Mouse (Mus musculus): Measurements from ENCODE around the gene Ccdc91. TPM values are rescaled to one million over a fixed set of nuclear protein-coding genes. Genes with fewer than 3 reads are reported as not detected.
A peak's percentile ranks its signal among the peaks of the same experiment; 100 is the strongest.

Ccdc91 gene
- total and polyA plus RNA-seq, 3 experiments: 12.0 to 15.6 (median 14.4) TPM

GRCm38 (mm10) chr6:147475727-147476613, at the start of gene Ccdc91 (continued):
- TF ChIP-seq UBTF (IDR thresholded peaks at IDR 0.05; ENCODE audit: low read depth, low read length): peak; percentile 83

DNA sequence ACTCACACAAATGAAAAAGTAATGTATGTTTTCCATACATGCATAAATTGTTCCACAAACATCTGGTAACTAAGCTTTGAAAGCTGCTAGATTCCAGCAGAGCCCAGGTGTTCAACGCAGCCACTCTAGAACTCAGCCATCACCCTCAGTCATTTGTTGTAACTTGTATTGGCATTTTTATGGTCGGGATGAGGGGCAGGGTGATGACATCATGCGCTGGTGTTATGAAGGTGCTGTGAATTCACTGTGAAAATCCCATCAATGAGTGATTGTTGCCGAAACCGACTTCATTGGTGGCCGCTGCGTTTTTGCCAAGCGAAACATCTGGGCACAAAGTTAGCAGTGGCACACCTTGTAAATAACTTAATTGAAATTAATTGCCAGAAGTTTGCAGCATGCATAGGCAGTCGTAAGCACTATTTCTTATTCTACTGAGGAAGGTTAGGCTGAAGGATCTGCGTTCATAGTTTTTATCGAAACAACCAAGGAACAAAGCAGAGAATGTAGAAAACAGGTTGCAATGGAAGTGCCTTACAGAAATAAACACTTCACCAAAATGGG, 48.6 kb upstream of the Ccdc91 start:
- dilution Hi-C loops (cut with MboI; ENCODE audit: extremely low pct_ligation_motif_present, extremely low pct_unique_long_range_greater_than_20kb, low sequenced_read_pairs): no loop called here
- in situ Hi-C loops (cut with MboI; ENCODE audit: low pct_ligation_motif_present, low pct_unique_long_range_greater_than_20kb, low sequenced_read_pairs): no loop called here
- peaks cover 2% of the 10 kb centered on the region for H3K9me3 ChIP-seq (replicated peaks; ENCODE audit: low read length)
- no peak overlapping the region for H3K4me3 ChIP-seq (replicated peaks in 1 of 3; ENCODE audit: low read depth in 2 of 3, low read length in 2 of 3, poor library complexity in 1 of 3)
- H3K27ac ChIP-seq (ENCODE audit: insufficient read depth, low read depth): no peak overlapping the region
- H3K27me3 ChIP-seq (replicated peaks): no peaks in the 10 kb centered on the region
- no peak for DNase-seq (ENCODE audit: extremely low read depth)
- H3K4me1 ChIP-seq (ENCODE audit: control insufficient read depth in 1 of 2, insufficient read depth in 2 of 2): no peaks in the 10 kb centered on the region
- no peaks in the 10 kb centered on the region for H3K36me3 ChIP-seq (replicated peaks in 1 of 2; ENCODE audit: control insufficient read depth in 1 of 2, insufficient read depth in 1 of 2, low read length in 1 of 2)
- H3K4me2 ChIP-seq (ENCODE audit: insufficient read depth, low read depth, poor library complexity, severe bottlenecking): no peak overlapping the region
- H3K9ac ChIP-seq (ENCODE audit: insufficient read depth, low read depth): no peak overlapping the region
- H3K79me2 ChIP-seq (replicated peaks; ENCODE audit: control insufficient read depth, extremely low read depth, insufficient read depth, poor library complexity, severe bottlenecking): no peaks in the 10 kb centered on the region
- TF ChIP-seq JUN (IDR thresholded peaks at IDR 0.05; ENCODE audit: insufficient read depth, low read depth, low read length): no peak
- no peak for TF ChIP-seq UBTF (IDR thresholded peaks at IDR 0.05; ENCODE audit: low read depth, low read length)
- TF ChIP-seq MEF2A (IDR thresholded peaks at IDR 0.05; ENCODE audit: borderline replicate concordance, low read depth, low read length): no peak
- TF ChIP-seq TBP (conservative IDR thresholded peaks at IDR 0.05; ENCODE audit: low read depth, low read length): no peak
- TF ChIP-seq EP300 (IDR thresholded peaks at IDR 0.05; ENCODE audit: low read length): no peak
- no peak for TF ChIP-seq USF2 (conservative IDR thresholded peaks at IDR 0.05; ENCODE audit: low read depth, low read length)
- no peak for TF ChIP-seq ELF1 (IDR thresholded peaks at IDR 0.05; ENCODE audit: low read depth, low read length)
- no peak for TF ChIP-seq POLR2AphosphoS2 (IDR thresholded peaks at IDR 0.05; ENCODE audit: low read depth, low read length)
- TF ChIP-seq ZNF384 (IDR thresholded peaks at IDR 0.05; ENCODE audit: low read depth, low read length): no peak
- no peak for TF ChIP-seq MXI1 (IDR thresholded peaks at IDR 0.05; ENCODE audit: low read depth, low read length)

DNA sequence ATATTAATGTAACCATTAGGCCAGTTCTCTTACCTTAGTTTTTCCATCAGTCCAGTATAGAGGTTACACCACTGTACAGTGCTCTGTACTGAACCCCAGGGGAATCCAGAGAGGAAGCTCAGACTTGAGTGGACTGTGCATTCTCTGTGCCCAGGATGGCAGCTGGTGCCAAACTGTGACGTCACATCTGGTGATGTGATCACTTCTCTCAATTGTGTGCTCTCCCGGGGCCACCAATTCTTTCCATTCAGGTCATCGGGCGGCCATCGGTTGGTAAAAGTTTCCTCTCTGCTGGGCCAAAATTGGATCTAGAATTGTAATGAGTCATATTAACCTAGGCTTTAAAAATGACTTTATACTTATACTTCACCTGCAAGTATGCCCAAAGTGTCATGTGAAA, 19.9 kb upstream of the Ccdc91 start:
- in situ Hi-C loops (cut with MboI; ENCODE audit: low pct_ligation_motif_present, low pct_unique_long_range_greater_than_20kb, low sequenced_read_pairs): no loop called here
- DNase-seq (ENCODE audit: extremely low read depth): peak; percentile 80
- Histone ChIP-seq H3K9ac (ENCODE audit: insufficient read depth, low read depth) (no peak overlapping the region), H3K9me3 (replicated peaks; ENCODE audit: low read length) (peaks cover 5% of the 10 kb centered on the region), H3K36me3 (replicated peaks in 1 of 2; ENCODE audit: control insufficient read depth in 1 of 2, insufficient read depth in 1 of 2, low read length in 1 of 2) (no peaks in the 10 kb centered on the region), H3K79me2 (replicated peaks; ENCODE audit: control insufficient read depth, extremely low read depth, insufficient read depth, poor library complexity, severe bottlenecking) (no peaks in the 10 kb centered on the region), H3K4me2 (ENCODE audit: insufficient read depth, low read depth, poor library complexity, severe bottlenecking) (no peak overlapping the region), H3K4me3 (replicated peaks in 1 of 3; ENCODE audit: low read depth in 2 of 3, low read length in 2 of 3, poor library complexity in 1 of 3) (no peak overlapping the region), H3K4me1 (ENCODE audit: control insufficient read depth in 1 of 2, insufficient read depth in 2 of 2) (peaks cover 4 to 11% of the 10 kb centered on the region in 2 experiments; a peak in 3 of 4 replicates), H3K27ac (ENCODE audit: insufficient read depth, low read depth) (no peak overlapping the region), H3K27me3 (replicated peaks) (no peaks in the 10 kb centered on the region)
- dilution Hi-C loops (cut with MboI; ENCODE audit: extremely low pct_ligation_motif_present, extremely low pct_unique_long_range_greater_than_20kb, low sequenced_read_pairs): no loop called here
- TF ChIP-seq MYC (IDR thresholded peaks at IDR 0.05; ENCODE audit: low read depth, low read length) (no peak), CTCF (conservative IDR thresholded peaks at IDR 0.05 in 1 of 2, IDR thresholded peaks at IDR 0.05 in 1 of 2; ENCODE audit: low read depth in 2 of 2, low read length in 2 of 2) (no peak), MEF2A (IDR thresholded peaks at IDR 0.05; ENCODE audit: borderline replicate concordance, low read depth, low read length) (peak; percentile 90), ZC3H11A (IDR thresholded peaks at IDR 0.05; ENCODE audit: low read depth, low read length) (no peak), JUND (conservative IDR thresholded peaks at IDR 0.05; ENCODE audit: low read depth, low read length) (no peak), E2F4 (IDR thresholded peaks at IDR 0.05; ENCODE audit: insufficient replicate concordance, low read depth, low read length) (no peak), POLR2AphosphoS2 (IDR thresholded peaks at IDR 0.05; ENCODE audit: low read depth, low read length) (no peak), TCF12 (IDR thresholded peaks at IDR 0.05; ENCODE audit: low read depth, low read length) (peak; percentile 67), KAT2A (IDR thresholded peaks at IDR 0.05; ENCODE audit: insufficient replicate concordance, low read length) (no peak), GABPA (IDR thresholded peaks at IDR 0.05; ENCODE audit: insufficient replicate concordance, low read depth, low read length) (no peak), EP300 (IDR thresholded peaks at IDR 0.05; ENCODE audit: low read length) (peak; percentile 52; the same call in 1 of the 2 replicates), UBTF (IDR thresholded peaks at IDR 0.05; ENCODE audit: low read depth, low read length) (no peak), BHLHE40 (IDR thresholded peaks at IDR 0.05; ENCODE audit: low read depth, low read length) (0 out of 2 replicates have a peak, but pooled peaks have one; percentile 8), NELFE (IDR thresholded peaks at IDR 0.05; ENCODE audit: low read depth, low read length) (no peak), MXI1 (IDR thresholded peaks at IDR 0.05; ENCODE audit: low read depth, low read length) (no peak), IRF4 (IDR thresholded peaks at IDR 0.05; ENCODE audit: low read depth, low read length) (peak; percentile 68), SMC3 (IDR thresholded peaks at IDR 0.05; ENCODE audit: low read depth, low read length) (no peak), ZKSCAN1 (IDR thresholded peaks at IDR 0.05; ENCODE audit: borderline replicate concordance, low read depth, low read length) (no peak), USF1 (IDR thresholded peaks at IDR 0.05; ENCODE audit: low read depth, low read length) (no peak), HCFC1 (IDR thresholded peaks at IDR 0.05; ENCODE audit: low read depth, low read length) (no peak), NRF1 (IDR thresholded peaks at IDR 0.05; ENCODE audit: low read depth, low read length) (no peak), ETS1 (conservative IDR thresholded peaks at IDR 0.05; ENCODE audit: low read depth, low read length) (peak; percentile 94)
